Mouse (Mus musculus): ENCODE measurements around the gene Krtap22-2. TPM values are rescaled to one million over a fixed set of nuclear protein-coding genes. Genes with fewer than 3 reads are reported as not detected.
"Not testable (repeated sequence)": the region's sequence is repeated elsewhere in the genome, so short reads cannot be mapped to it uniquely, and the experiment has no call there.

Gene Krtap22-2
- not detected in 2 replicates for total RNA-seq (2014; rRNA removed)
- polyA plus RNA-seq (2015; fragmentation: Nextera tagmentation; extraction: Ambion mirVana) = not detected in 2 replicates

DNA sequence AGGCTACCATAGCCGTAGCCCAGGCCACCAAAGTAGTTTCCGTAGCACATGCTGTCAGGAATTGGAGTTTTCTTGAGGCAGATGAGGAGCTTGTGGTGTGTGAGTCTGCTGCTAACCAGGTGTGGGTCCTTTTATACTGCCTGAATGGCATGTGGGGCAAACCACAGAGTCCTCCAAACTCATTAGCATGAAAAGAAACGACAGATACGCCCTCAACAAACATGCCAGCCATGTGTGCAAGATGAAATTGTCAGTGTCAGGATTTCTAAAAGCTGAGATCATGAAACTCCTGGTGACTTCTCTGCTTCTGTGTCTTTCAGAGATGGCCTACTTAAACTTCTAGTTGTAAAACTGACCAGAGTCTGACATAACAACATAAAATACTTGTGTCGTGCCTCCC lies at the start of gene Krtap22-2:
Gene Krtap22-2 (minus strand): TSS at position 101 of the 400 bp plus-strand sequence.
- Histone ChIP-seq H3K27me3 (ENCODE audit: insufficient read depth, low read length) (no peaks in the 10 kb centered on the region), H3K9ac (replicated peaks; ENCODE audit: low read length) (no peak within 1 kb of the TSS), H3K4me2 (ENCODE audit: low read depth, low read length) (no peak within 1 kb of the TSS), H3K27ac (no peak within 1 kb of the TSS), H3K4me3 (ENCODE audit: low read length) (no peak within 1 kb of the TSS), H3K9me3 (ENCODE audit: low read length) (no peaks in the 10 kb centered on the region), H3K36me3 (ENCODE audit: insufficient read depth, low read length) (no peaks in the 10 kb centered on the region), H3K4me1 (ENCODE audit: insufficient read depth, low read length) (no peaks in the 10 kb centered on the region)
- 83% methylated on average over 5 of the region's 5 CpGs for WGBS
- TF ChIP-seq CTCF (IDR thresholded peaks at IDR 0.05; ENCODE audit: low read depth) = no peak
- ATAC-seq (no peak), DNase-seq (ENCODE audit: low spot score) (no peak)

DNA sequence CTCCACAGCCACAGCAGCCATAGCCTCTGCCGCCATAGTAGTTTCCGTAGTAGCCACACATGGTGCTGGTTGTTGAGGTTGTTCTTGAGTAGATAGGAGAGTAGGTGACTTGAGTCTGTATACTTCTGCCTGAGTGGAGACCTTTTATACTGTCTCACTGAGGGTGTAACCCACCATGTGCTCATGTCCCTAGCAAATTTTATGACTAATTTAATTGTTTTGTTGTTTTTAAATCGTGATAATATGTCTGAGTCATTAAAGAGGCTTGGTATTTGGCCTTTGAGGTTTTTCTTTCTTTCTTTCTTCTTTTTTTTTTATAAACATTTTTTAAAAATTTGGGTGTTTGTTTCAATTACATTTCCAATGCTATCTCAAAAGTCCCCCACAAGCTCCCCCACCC lies 37.2 kb upstream of the Krtap22-2 start, which contains the start of gene Krtap6-5:
Gene Krtap6-5 (minus strand): TSS at position 101 of the 400 bp plus-strand sequence.
- Histone ChIP-seq H3K4me1 (ENCODE audit: insufficient read depth, low read length) (no peaks in the 10 kb centered on the region), H3K9me3 (ENCODE audit: low read length) (no peaks in the 10 kb centered on the region), H3K4me3 (ENCODE audit: low read length) (no peak within 1 kb of the TSS), H3K4me2 (ENCODE audit: low read depth, low read length) (no peak within 1 kb of the TSS), H3K27ac (no peak within 1 kb of the TSS), H3K27me3 (ENCODE audit: insufficient read depth, low read length) (no peaks in the 10 kb centered on the region), H3K9ac (replicated peaks; ENCODE audit: low read length) (no peak within 1 kb of the TSS), H3K36me3 (ENCODE audit: insufficient read depth, low read length) (no peaks in the 10 kb centered on the region)
- ATAC-seq = no peak
- DNase-seq (ENCODE audit: low spot score) = no peak
- 84% methylated on average over 3 of the region's 3 CpGs for WGBS
- no peak for TF ChIP-seq CTCF (IDR thresholded peaks at IDR 0.05; ENCODE audit: low read depth)

DNA sequence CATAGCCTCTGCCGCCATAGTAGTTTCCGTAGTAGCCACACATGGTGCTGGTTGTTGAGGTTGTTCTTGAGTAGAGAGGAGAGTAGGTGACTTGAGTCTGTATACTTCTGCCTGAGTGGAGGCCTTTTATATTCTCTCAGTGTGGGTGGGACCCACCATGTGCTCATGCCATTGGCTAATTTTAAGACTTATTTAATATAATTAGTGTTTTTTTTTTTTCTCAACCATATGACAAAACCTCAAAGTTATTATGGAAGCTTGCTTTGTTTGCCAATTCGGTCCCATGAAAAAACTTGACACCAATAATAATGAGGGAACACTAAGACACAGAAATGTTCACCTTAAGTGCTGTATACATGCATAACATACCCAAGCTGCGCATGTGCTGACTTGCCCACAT lies 30.8 kb upstream of the Krtap22-2 start, which contains the start of gene Gm10228:
Gene Gm10228 (minus strand): TSS at position 101 of the 400 bp plus-strand sequence.
- not testable (repeated sequence) for H3K4me3 ChIP-seq (ENCODE audit: low read length); H3K36me3 ChIP-seq (ENCODE audit: insufficient read depth, low read length); H3K9me3 ChIP-seq (ENCODE audit: low read length); H3K27ac ChIP-seq; H3K9ac ChIP-seq (replicated peaks; ENCODE audit: low read length); H3K4me1 ChIP-seq (ENCODE audit: insufficient read depth, low read length); DNase-seq (ENCODE audit: low spot score); ATAC-seq; H3K4me2 ChIP-seq (ENCODE audit: low read depth, low read length); H3K27me3 ChIP-seq (ENCODE audit: insufficient read depth, low read length)
- 89% methylated on average over 2 of the region's 4 CpGs for WGBS

DNA sequence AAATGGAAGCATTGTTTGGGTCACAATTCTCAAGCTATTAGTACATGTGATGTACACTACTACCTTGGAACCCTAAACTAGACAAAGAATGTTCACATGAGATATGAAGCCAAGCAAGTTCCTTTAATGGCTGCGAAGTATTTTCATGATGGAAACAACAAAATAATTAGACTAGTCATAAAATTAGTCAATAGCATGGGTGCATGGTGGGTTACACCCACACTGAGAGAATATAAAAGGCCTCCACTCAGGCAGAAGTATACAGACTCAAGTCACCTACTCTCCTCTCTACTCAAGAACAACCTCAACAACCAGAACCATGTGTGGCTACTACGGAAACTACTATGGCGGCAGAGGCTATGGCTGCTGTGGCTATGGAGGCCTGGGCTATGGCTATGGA lies 20.8 kb upstream of the Krtap22-2 start, which contains the start of gene Krtap6-1:
Gene Krtap6-1 (plus strand): TSS at position 301 of the 400 bp plus-strand sequence.
- not testable (repeated sequence) for ATAC-seq; H3K9me3 ChIP-seq (ENCODE audit: low read length); H3K4me2 ChIP-seq (ENCODE audit: low read depth, low read length); H3K27ac ChIP-seq; DNase-seq (ENCODE audit: low spot score); H3K27me3 ChIP-seq (ENCODE audit: insufficient read depth, low read length); H3K4me1 ChIP-seq (ENCODE audit: insufficient read depth, low read length); H3K9ac ChIP-seq (replicated peaks; ENCODE audit: low read length); H3K36me3 ChIP-seq (ENCODE audit: insufficient read depth, low read length); H3K4me3 ChIP-seq (ENCODE audit: low read length)
- WGBS = 92% methylated on average over 3 of the region's 3 CpGs

DNA sequence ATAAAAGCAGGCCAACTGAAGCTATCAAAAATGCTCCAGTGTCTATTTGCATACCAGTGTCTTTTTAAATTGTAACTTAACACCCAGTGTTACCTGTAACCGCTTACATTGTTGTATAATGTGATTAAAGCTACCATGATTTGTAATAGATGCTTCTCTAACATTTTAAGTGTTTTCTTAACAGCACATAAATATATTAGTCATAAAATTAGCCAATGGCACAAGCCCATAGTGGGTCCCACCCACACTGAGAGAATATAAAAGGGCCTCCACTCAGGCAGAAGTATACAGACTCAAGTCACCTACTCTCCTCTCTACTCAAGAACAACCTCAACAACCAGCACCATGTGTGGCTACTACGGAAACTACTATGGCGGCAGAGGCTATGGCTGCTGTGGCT lies 4.4 kb upstream of the Krtap22-2 start, which contains the start of gene Gm10229:
Gene Gm10229 (plus strand): TSS at position 301 of the 400 bp plus-strand sequence.
- H3K9me3 ChIP-seq (ENCODE audit: low read length); H3K36me3 ChIP-seq (ENCODE audit: insufficient read depth, low read length); H3K27ac ChIP-seq; H3K4me3 ChIP-seq (ENCODE audit: low read length); H3K9ac ChIP-seq (replicated peaks; ENCODE audit: low read length); H3K27me3 ChIP-seq (ENCODE audit: insufficient read depth, low read length); H3K4me2 ChIP-seq (ENCODE audit: low read depth, low read length); ATAC-seq; DNase-seq (ENCODE audit: low spot score); H3K4me1 ChIP-seq (ENCODE audit: insufficient read depth, low read length): not testable (repeated sequence)
- WGBS = 98% methylated on average over 1 of the region's 3 CpGs

DNA sequence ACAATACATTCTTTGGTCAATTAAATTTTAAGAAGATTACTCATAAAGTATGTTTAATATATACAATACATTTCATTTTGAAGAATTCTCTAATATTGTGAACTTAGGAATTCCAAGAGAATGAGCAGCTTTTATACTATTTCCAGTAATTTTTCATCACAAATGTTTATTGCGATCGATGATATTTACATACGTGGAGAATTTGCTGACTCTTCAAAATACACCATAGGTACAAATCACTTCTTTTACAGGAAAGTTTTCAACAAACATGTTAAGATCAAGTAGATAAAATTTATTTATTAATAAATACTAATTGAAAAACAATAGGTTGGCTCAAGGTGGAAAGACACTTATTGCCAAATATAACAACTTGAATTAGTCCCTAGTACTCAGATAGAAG lies 3.4 kb upstream of the Krtap22-2 start:
- no peak for TF ChIP-seq CTCF (IDR thresholded peaks at IDR 0.05; ENCODE audit: low read depth)
- Histone ChIP-seq H3K4me1 (ENCODE audit: insufficient read depth, low read length) (no peaks in the 10 kb centered on the region), H3K9me3 (ENCODE audit: low read length) (no peaks in the 10 kb centered on the region), H3K9ac (replicated peaks; ENCODE audit: low read length) (no peak overlapping the region), H3K27ac (no peak overlapping the region), H3K4me2 (ENCODE audit: low read depth, low read length) (no peak overlapping the region), H3K4me3 (ENCODE audit: low read length) (no peak overlapping the region), H3K36me3 (ENCODE audit: insufficient read depth, low read length) (no peaks in the 10 kb centered on the region), H3K27me3 (ENCODE audit: insufficient read depth, low read length) (no peaks in the 10 kb centered on the region)
- 95% methylated on average over 3 of the region's 3 CpGs for WGBS
- ATAC-seq = no peak
- DNase-seq (ENCODE audit: low spot score) = no peak

DNA sequence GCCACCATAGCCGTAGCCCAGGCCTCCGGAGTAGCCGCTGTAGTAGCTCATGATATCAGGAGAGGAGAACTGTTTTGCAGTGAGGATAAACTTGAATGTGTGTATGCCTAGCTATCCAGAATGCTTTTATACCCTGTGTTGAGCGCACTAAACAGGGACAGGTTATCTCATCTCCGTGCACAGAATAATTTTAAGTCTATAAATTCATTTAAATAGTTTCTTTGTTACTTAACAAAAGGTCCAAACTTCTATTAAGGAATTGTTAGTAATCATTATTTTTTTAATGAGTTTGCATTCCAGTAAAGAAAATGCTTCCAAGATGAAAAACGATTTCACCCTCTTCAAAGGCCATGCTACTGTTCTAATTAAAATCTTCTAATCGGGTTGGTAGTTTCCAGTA lies 47.8 kb downstream of the Krtap22-2 start, which contains the start of gene Krtap16-3:
Gene Krtap16-3 (minus strand): TSS at position 101 of the 400 bp plus-strand sequence.
- Histone ChIP-seq H3K4me2 (ENCODE audit: low read depth, low read length) (no peak within 1 kb of the TSS), H3K36me3 (ENCODE audit: insufficient read depth, low read length) (no peaks in the 10 kb centered on the region), H3K27ac (no peak within 1 kb of the TSS), H3K9me3 (ENCODE audit: low read length) (no peaks in the 10 kb centered on the region), H3K27me3 (ENCODE audit: insufficient read depth, low read length) (no peaks in the 10 kb centered on the region), H3K4me3 (ENCODE audit: low read length) (no peak within 1 kb of the TSS), H3K9ac (replicated peaks; ENCODE audit: low read length) (no peak within 1 kb of the TSS), H3K4me1 (ENCODE audit: insufficient read depth, low read length) (no peaks in the 10 kb centered on the region)
- no peak for TF ChIP-seq CTCF (IDR thresholded peaks at IDR 0.05; ENCODE audit: low read depth)
- ATAC-seq = no peak
- DNase-seq (ENCODE audit: low spot score) = no peak
- 80% methylated on average over 7 of the region's 7 CpGs for WGBS

Other genes starting within 250 kb of the Krtap22-2 start
- gene 2310057N15Rik, start 236.6 kb downstream of the Krtap22-2 start, total RNA-seq (2014; rRNA removed) = not detected in 2 replicates
- gene 2310057N15Rik, start 236.6 kb downstream of the Krtap22-2 start, polyA plus RNA-seq (2015; fragmentation: Nextera tagmentation; extraction: Ambion mirVana) = not detected in 2 replicates
- not detected in 2 replicates for gene Gm5965, start 232.9 kb downstream of the Krtap22-2 start, total RNA-seq (2014; rRNA removed)
- not detected in 2 replicates for gene Gm5965, start 232.9 kb downstream of the Krtap22-2 start, polyA plus RNA-seq (2015; fragmentation: Nextera tagmentation; extraction: Ambion mirVana)
- not detected in 2 replicates for gene Gm20741, start 198.5 kb downstream of the Krtap22-2 start, total RNA-seq (2014; rRNA removed)
- gene Gm20741, start 198.5 kb downstream of the Krtap22-2 start, polyA plus RNA-seq (2015; fragmentation: Nextera tagmentation; extraction: Ambion mirVana) = not detected in 2 replicates
- not detected in 2 replicates for gene Krtap15, start 190.5 kb downstream of the Krtap22-2 start, total RNA-seq (2014; rRNA removed)
- gene Krtap15, start 190.5 kb downstream of the Krtap22-2 start, polyA plus RNA-seq (2015; fragmentation: Nextera tagmentation; extraction: Ambion mirVana) = not detected in 2 replicates
- not detected in 2 replicates for gene Krtap14, start 184.6 kb downstream of the Krtap22-2 start, total RNA-seq (2014; rRNA removed)
- gene Krtap14, start 184.6 kb downstream of the Krtap22-2 start, polyA plus RNA-seq (2015; fragmentation: Nextera tagmentation; extraction: Ambion mirVana) = not detected in 2 replicates
- gene Krtap19-1, start 141.3 kb downstream of the Krtap22-2 start, total RNA-seq (2014; rRNA removed) = not detected in 2 replicates
- not detected in 2 replicates for gene Krtap19-1, start 141.3 kb downstream of the Krtap22-2 start, polyA plus RNA-seq (2015; fragmentation: Nextera tagmentation; extraction: Ambion mirVana)
- gene Krtap19-2, start 136.5 kb downstream of the Krtap22-2 start, total RNA-seq (2014; rRNA removed) = not detected in 2 replicates
- not detected in 2 replicates for gene Krtap19-2, start 136.5 kb downstream of the Krtap22-2 start, polyA plus RNA-seq (2015; fragmentation: Nextera tagmentation; extraction: Ambion mirVana)
- not detected in 2 replicates for gene Krtap19-3, start 132.7 kb downstream of the Krtap22-2 start, total RNA-seq (2014; rRNA removed)
- gene Krtap19-3, start 132.7 kb downstream of the Krtap22-2 start, polyA plus RNA-seq (2015; fragmentation: Nextera tagmentation; extraction: Ambion mirVana) = not detected in 2 replicates
- gene Krtap19-4, start 125.7 kb downstream of the Krtap22-2 start, total RNA-seq (2014; rRNA removed) = not detected in 2 replicates
- gene Krtap19-4, start 125.7 kb downstream of the Krtap22-2 start, polyA plus RNA-seq (2015; fragmentation: Nextera tagmentation; extraction: Ambion mirVana) = not detected in 2 replicates
- not detected in 2 replicates for gene Krtap19-5, start 114.3 kb downstream of the Krtap22-2 start, total RNA-seq (2014; rRNA removed)
- not detected in 2 replicates for gene Krtap19-5, start 114.3 kb downstream of the Krtap22-2 start, polyA plus RNA-seq (2015; fragmentation: Nextera tagmentation; extraction: Ambion mirVana)
- not detected in 2 replicates for gene Krtap19-9b, start 78.5 kb downstream of the Krtap22-2 start, total RNA-seq (2014; rRNA removed)
- gene Krtap19-9b, start 78.5 kb downstream of the Krtap22-2 start, polyA plus RNA-seq (2015; fragmentation: Nextera tagmentation; extraction: Ambion mirVana) = not detected in 2 replicates
- gene Krtap16-3, start 47.9 kb downstream of the Krtap22-2 start, total RNA-seq (2014; rRNA removed) = not detected in 2 replicates
- gene Krtap16-3, start 47.9 kb downstream of the Krtap22-2 start, polyA plus RNA-seq (2015; fragmentation: Nextera tagmentation; extraction: Ambion mirVana) = not detected in 2 replicates
- not detected in 2 replicates for gene Gm10229, start 4.5 kb upstream of the Krtap22-2 start, total RNA-seq (2014; rRNA removed)
- gene Gm10229, start 4.5 kb upstream of the Krtap22-2 start, polyA plus RNA-seq (2015; fragmentation: Nextera tagmentation; extraction: Ambion mirVana) = not detected in 2 replicates
- not detected in 2 replicates for gene Krtap6-1, start 20.9 kb upstream of the Krtap22-2 start, total RNA-seq (2014; rRNA removed)
- gene Krtap6-1, start 20.9 kb upstream of the Krtap22-2 start, polyA plus RNA-seq (2015; fragmentation: Nextera tagmentation; extraction: Ambion mirVana) = not detected in 2 replicates
- gene Gm10228, start 30.7 kb upstream of the Krtap22-2 start, total RNA-seq (2014; rRNA removed) = not detected in 2 replicates
- not detected in 2 replicates for gene Gm10228, start 30.7 kb upstream of the Krtap22-2 start, polyA plus RNA-seq (2015; fragmentation: Nextera tagmentation; extraction: Ambion mirVana)
- not detected in 2 replicates for gene Krtap6-5, start 37.1 kb upstream of the Krtap22-2 start, total RNA-seq (2014; rRNA removed)
- not detected in 2 replicates for gene Krtap6-5, start 37.1 kb upstream of the Krtap22-2 start, polyA plus RNA-seq (2015; fragmentation: Nextera tagmentation; extraction: Ambion mirVana)
- not detected in 2 replicates for gene 1110025L11Rik, start 53.2 kb upstream of the Krtap22-2 start, total RNA-seq (2014; rRNA removed)
- not detected in 2 replicates for gene 1110025L11Rik, start 53.2 kb upstream of the Krtap22-2 start, polyA plus RNA-seq (2015; fragmentation: Nextera tagmentation; extraction: Ambion mirVana)
- gene Krtap6-3, start 73.3 kb upstream of the Krtap22-2 start, total RNA-seq (2014; rRNA removed) = not detected in 2 replicates
- not detected in 2 replicates for gene Krtap6-3, start 73.3 kb upstream of the Krtap22-2 start, polyA plus RNA-seq (2015; fragmentation: Nextera tagmentation; extraction: Ambion mirVana)
- not detected in 2 replicates for gene Gm6358, start 130.1 kb upstream of the Krtap22-2 start, total RNA-seq (2014; rRNA removed)
- gene Gm6358, start 130.1 kb upstream of the Krtap22-2 start, polyA plus RNA-seq (2015; fragmentation: Nextera tagmentation; extraction: Ambion mirVana) = not detected in 2 replicates
- not detected in 2 replicates for gene Gm10061, start 140.3 kb upstream of the Krtap22-2 start, total RNA-seq (2014; rRNA removed)
- gene Gm10061, start 140.3 kb upstream of the Krtap22-2 start, polyA plus RNA-seq (2015; fragmentation: Nextera tagmentation; extraction: Ambion mirVana) = not detected in 2 replicates
- not detected in 2 replicates for gene Gm9789, start 147.2 kb upstream of the Krtap22-2 start, total RNA-seq (2014; rRNA removed)
- not detected in 2 replicates for gene Gm9789, start 147.2 kb upstream of the Krtap22-2 start, polyA plus RNA-seq (2015; fragmentation: Nextera tagmentation; extraction: Ambion mirVana)
- not detected in 2 replicates for gene Gm7735, start 158.7 kb upstream of the Krtap22-2 start, total RNA-seq (2014; rRNA removed)
- gene Gm7735, start 158.7 kb upstream of the Krtap22-2 start, polyA plus RNA-seq (2015; fragmentation: Nextera tagmentation; extraction: Ambion mirVana) = not detected in 2 replicates
- gene 1110057P08Rik, start 164.0 kb upstream of the Krtap22-2 start, total RNA-seq (2014; rRNA removed) = not detected in 2 replicates
- gene 1110057P08Rik, start 164.0 kb upstream of the Krtap22-2 start, polyA plus RNA-seq (2015; fragmentation: Nextera tagmentation; extraction: Ambion mirVana) = not detected in 2 replicates
- not detected in 2 replicates for gene Krtap20-2, start 195.1 kb upstream of the Krtap22-2 start, total RNA-seq (2014; rRNA removed)
- gene Krtap20-2, start 195.1 kb upstream of the Krtap22-2 start, polyA plus RNA-seq (2015; fragmentation: Nextera tagmentation; extraction: Ambion mirVana) = not detected in 2 replicates

Data from hindbrain, postnatal 0 days (tissue).